Mouse (Mus musculus) neural tube, embryonic 15.5 days (tissue): ENCODE results near the gene Setd7. TPM values are rescaled to one million over a fixed set of nuclear protein-coding genes. Genes with fewer than 3 reads are reported as not detected.

ENCODE experiments used
- ATAC-seq: fragments of 200-750 bp; cut with Nextera tagmentation; 2 replicates; pipeline ENCODE4 v1.8.0; 2017; ENCODE audit warnings: mild to moderate bottlenecking, moderate TSS enrichment, moderate library complexity; ENCODE audit not compliant: low FRiP score
- H3K27ac ChIP-seq: fragments of 300-500 bp; sonication (generic); replicated peaks from 2 replicates; pipeline ENCODE4 v1.5.1; 2015; ENCODE audit warnings: mild to moderate bottlenecking, inconsistent platforms
- H3K27me3 ChIP-seq: fragments of 300-500 bp; sonication (generic); replicated peaks from 2 replicates; pipeline ENCODE4 v1.6.1; 2015; ENCODE audit warnings: inconsistent platforms
- H3K36me3 ChIP-seq: fragments of 300-500 bp; sonication (generic); 2 replicates; pipeline ENCODE4 v1.6.1; 2015; ENCODE audit warnings: inconsistent platforms
- H3K4me1 ChIP-seq: fragments of 300-500 bp; sonication (generic); 2 replicates; pipeline ENCODE4 v1.6.1; 2015; ENCODE audit warnings: inconsistent platforms
- H3K4me2 ChIP-seq: fragments of 300-500 bp; sonication (generic); 2 replicates; pipeline ENCODE4 v1.6.1; 2015; ENCODE audit warnings: inconsistent platforms, mild to moderate bottlenecking, moderate library complexity
- H3K4me3 ChIP-seq: fragments of 300-500 bp; sonication (generic); replicated peaks from 2 replicates; pipeline ENCODE4 v1.5.1; 2015; ENCODE audit warnings: mild to moderate bottlenecking, inconsistent platforms
- H3K9ac ChIP-seq: fragments of 300-500 bp; sonication (generic); replicated peaks from 2 replicates; pipeline ENCODE4 v1.6.1; 2015; ENCODE audit warnings: mild to moderate bottlenecking, inconsistent platforms
- H3K9me3 ChIP-seq: fragments of 300-500 bp; sonication (generic); replicated peaks from 2 replicates; pipeline ENCODE4 v1.6.1; 2016; ENCODE audit warnings: inconsistent platforms
- WGBS: fragments of 180-500 bp; shearing (Covaris S2); methylation state at CpG from one replicate; pipeline ENCODE4 v1.1.7; 2015; ENCODE audit warnings: mixed read lengths; 5-methylcytosine and 5-hydroxymethylcytosine counted together
- polyA plus RNA-seq: library from polyadenylated mRNA; unstranded; fragments of >200 nt; fragmentation: Nextera tagmentation; extraction: Ambion mirVana; gene quantifications from 2 replicates; pipeline ENCODE4 v1.2.1, GENCODE M21; 2015

Setd7 gene
- polyA plus RNA-seq, 1 experiment from 2014 or later = 4.2 TPM

- peak overlapping the region; percentile 60 for H3K9ac ChIP-seq
- H3K9me3 ChIP-seq = no peaks in the 10 kb centered on the region
- H3K36me3 ChIP-seq = no peaks in the 10 kb centered on the region
- H3K27me3 ChIP-seq = no peaks in the 10 kb centered on the region
- H3K4me3 ChIP-seq = peak overlapping the region; percentile 58
- under 1% methylated on average over 33 of the region's 33 CpGs for WGBS
- H3K4me2 ChIP-seq = peak overlapping the region; percentile 83
- H3K27ac ChIP-seq = peak overlapping the region; percentile 95
- peaks cover 30% of the 10 kb centered on the region for H3K4me1 ChIP-seq
- 0 out of 2 replicates have a peak, but pooled peaks have one; percentile 48 for ATAC-seq
These were observed 76.3 kb downstream of the Setd7 start for GRCm38 (mm10) chr3:51484370-51484769.

GRCm38 (mm10) chr3:51483741-51484359 is 76.8 kb downstream of the Setd7 start, which contains the start of gene Rab33b:
Gene Rab33b, plus strand, starts transcription at chr3:51483920.
- H3K36me3 ChIP-seq = no peaks in the 10 kb centered on the region
- H3K27ac ChIP-seq = peak within 1 kb of the TSS; percentile 95
- peak within 1 kb of the TSS; percentile 60 for H3K9ac ChIP-seq
- peak; percentile 95 for ATAC-seq
- no peaks in the 10 kb centered on the region for H3K27me3 ChIP-seq
- peaks cover 30% of the 10 kb centered on the region for H3K4me1 ChIP-seq
- H3K9me3 ChIP-seq = no peaks in the 10 kb centered on the region
- H3K4me2 ChIP-seq = peak within 1 kb of the TSS; percentile 83
- peak within 1 kb of the TSS; percentile 58 for H3K4me3 ChIP-seq
- WGBS = under 1% methylated on average over 70 of the region's 70 CpGs

DNA sequence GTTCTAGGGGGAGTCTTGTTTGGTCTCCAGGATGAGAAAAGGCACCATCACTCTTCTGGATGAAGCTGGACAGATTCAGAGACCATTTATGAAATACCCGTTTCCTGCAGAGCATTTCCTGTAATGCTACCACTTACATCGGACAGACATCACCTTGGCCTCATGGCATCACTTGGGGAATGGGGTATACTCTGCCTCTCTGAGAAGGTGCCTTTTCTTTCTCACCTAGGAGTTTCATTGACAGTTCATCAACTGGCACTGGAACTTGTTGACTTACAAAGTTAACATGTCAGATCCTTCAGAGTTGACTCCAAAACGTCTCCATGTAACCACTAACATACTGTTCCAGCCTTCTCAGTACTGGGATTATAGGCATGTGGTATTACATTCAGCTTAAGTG is 77.9 kb downstream of the Setd7 start:
- no peak for ATAC-seq
- H3K27ac ChIP-seq = peak overlapping the region; percentile 95
- peak overlapping the region; percentile 60; the same call in 1 of the 2 replicates for H3K9ac ChIP-seq
- WGBS = 80% methylated on average over 3 of the region's 3 CpGs
- H3K4me2 ChIP-seq = peak overlapping the region; percentile 83
- peak overlapping the region; percentile 58; the same call in 1 of the 2 replicates for H3K4me3 ChIP-seq
- no peaks in the 10 kb centered on the region for H3K27me3 ChIP-seq
- H3K4me1 ChIP-seq = peaks cover 30% of the 10 kb centered on the region
- H3K36me3 ChIP-seq = no peaks in the 10 kb centered on the region
- H3K9me3 ChIP-seq = no peaks in the 10 kb centered on the region

DNA sequence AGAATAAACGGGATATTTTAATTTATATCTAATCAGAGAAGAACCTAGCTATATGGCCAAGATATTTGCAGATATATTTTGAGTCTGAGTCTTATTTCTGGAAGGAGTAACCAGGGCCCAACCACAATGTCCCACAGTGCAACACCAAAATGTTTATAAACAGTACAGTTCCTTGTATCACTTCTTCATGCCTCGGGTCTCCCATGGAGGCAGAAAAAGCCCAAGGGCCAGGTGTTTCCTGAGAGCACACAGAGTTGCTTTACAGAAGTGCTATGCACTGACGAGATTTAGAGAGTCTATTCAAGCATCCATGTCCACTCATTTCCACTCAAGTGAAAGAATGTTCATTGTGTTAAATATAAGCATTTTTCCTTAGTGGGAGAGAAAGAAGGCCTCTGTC is 78.8 kb downstream of the Setd7 start:
- Histone ChIP-seq H3K9ac (no peak overlapping the region), H3K36me3 (no peaks in the 10 kb centered on the region), H3K27ac (no peak overlapping the region), H3K4me3 (no peak overlapping the region), H3K4me1 (peaks cover 30% of the 10 kb centered on the region), H3K9me3 (no peaks in the 10 kb centered on the region), H3K27me3 (no peaks in the 10 kb centered on the region), H3K4me2 (no peak overlapping the region)
- 57% methylated on average over 3 of the region's 3 CpGs for WGBS
- no peak for ATAC-seq

DNA sequence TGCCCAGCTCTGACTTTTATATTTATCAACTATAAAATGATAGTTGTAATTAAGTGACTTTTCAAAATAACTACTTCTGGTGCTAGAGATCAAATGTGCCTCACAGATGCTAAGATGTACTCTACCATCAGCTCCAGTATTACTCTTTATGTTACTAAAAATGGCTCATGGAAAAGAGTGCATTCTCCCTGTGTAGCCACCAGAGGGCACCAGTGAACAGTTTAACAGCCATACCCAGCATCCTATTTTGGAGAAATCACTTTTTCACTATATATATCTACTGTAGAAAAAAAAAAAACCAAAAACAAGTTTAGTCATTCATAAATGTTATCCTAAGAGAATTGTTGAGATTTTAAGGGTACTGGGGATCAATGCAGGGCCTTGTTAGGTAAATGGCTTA is 79.6 kb downstream of the Setd7 start:
- Histone ChIP-seq H3K9me3 (no peaks in the 10 kb centered on the region), H3K27me3 (no peaks in the 10 kb centered on the region), H3K36me3 (peaks cover 2% of the 10 kb centered on the region; the same call in 1 of the 2 replicates), H3K4me3 (no peak overlapping the region), H3K9ac (no peak overlapping the region), H3K4me2 (no peak overlapping the region), H3K4me1 (peaks cover 23% of the 10 kb centered on the region), H3K27ac (no peak overlapping the region)
- no peak for ATAC-seq

DNA sequence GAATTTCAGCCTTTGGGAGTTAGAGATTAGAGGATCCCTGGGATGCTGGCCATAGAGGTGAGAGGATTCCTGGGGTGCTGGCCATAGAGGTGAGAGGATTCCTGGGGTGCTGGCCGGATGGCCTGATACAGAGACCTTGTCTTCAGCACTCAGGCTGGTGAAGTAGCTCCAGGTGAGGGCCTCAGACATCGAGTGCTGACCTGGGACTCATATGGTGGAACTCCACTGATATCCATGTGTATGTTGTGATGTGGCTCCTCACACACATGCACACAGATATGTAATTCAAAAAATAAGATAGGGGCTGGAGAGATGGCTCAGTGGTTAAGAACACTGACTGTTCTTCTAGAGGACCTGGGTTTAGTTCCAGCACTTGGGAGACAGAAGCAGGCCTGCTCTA is 80.8 kb downstream of the Setd7 start:
- WGBS = 45% methylated on average over 2 of the region's 2 CpGs
- no peak for ATAC-seq
- H3K4me3 ChIP-seq = no peak overlapping the region
- peaks cover 12% of the 10 kb centered on the region for H3K4me1 ChIP-seq
- no peak overlapping the region for H3K27ac ChIP-seq
- H3K27me3 ChIP-seq = no peaks in the 10 kb centered on the region
- H3K36me3 ChIP-seq = peaks cover 12% of the 10 kb centered on the region
- no peak overlapping the region for H3K4me2 ChIP-seq
- H3K9ac ChIP-seq = no peak overlapping the region
- H3K9me3 ChIP-seq = no peaks in the 10 kb centered on the region

GRCm38 (mm10) chr3:51475706-51476105 is 85.0 kb downstream of the Setd7 start:
- Histone ChIP-seq H3K9me3 (no peaks in the 10 kb centered on the region), H3K27ac (no peak overlapping the region), H3K9ac (no peak overlapping the region), H3K4me3 (no peak overlapping the region), H3K4me2 (no peak overlapping the region), H3K4me1 (no peaks in the 10 kb centered on the region), H3K36me3 (peaks cover 41% of the 10 kb centered on the region), H3K27me3 (no peaks in the 10 kb centered on the region)
- ATAC-seq = no peak
- 84% methylated on average over 4 of the region's 4 CpGs for WGBS

GRCm38 (mm10) chr3:51468530-51468929 is 92.1 kb downstream of the Setd7 start:
- Histone ChIP-seq H3K9me3 (no peaks in the 10 kb centered on the region), H3K4me3 (no peak overlapping the region), H3K9ac (no peak overlapping the region), H3K4me1 (no peaks in the 10 kb centered on the region), H3K36me3 (peaks cover 63% of the 10 kb centered on the region), H3K4me2 (no peak overlapping the region), H3K27ac (no peak overlapping the region), H3K27me3 (no peaks in the 10 kb centered on the region)
- 92% methylated on average over 2 of the region's 2 CpGs for WGBS
- no peak for ATAC-seq

Other genes with a start within 250 kb of the Setd7 start
- gene Elf2, start 220.2 kb downstream of the Setd7 start, polyA plus RNA-seq = 30.0 and 42.4 TPM in 2 replicates
- gene Mgarp, start 164.1 kb downstream of the Setd7 start, polyA plus RNA-seq = 0.81 and 1.4 TPM in 2 replicates
- 784 and 883 TPM in 2 replicates for gene Ndufc1, start 151.9 kb downstream of the Setd7 start, polyA plus RNA-seq
- 40.6 and 42.8 TPM in 2 replicates for gene Naa15, start 145.7 kb downstream of the Setd7 start, polyA plus RNA-seq
- 27.3 and 27.4 TPM in 2 replicates for gene Rab33b, start 77.0 kb downstream of the Setd7 start, polyA plus RNA-seq
- gene Mgst2, start 99.5 kb upstream of the Setd7 start, polyA plus RNA-seq = 0.88 and 9.5 TPM in 2 replicates